Mouse (Mus musculus): Measurements from ENCODE around the gene 3110082I17Rik.
A peak's percentile ranks its signal among the peaks of the same experiment; 100 is the strongest.

The 3110082I17Rik gene

DNA sequence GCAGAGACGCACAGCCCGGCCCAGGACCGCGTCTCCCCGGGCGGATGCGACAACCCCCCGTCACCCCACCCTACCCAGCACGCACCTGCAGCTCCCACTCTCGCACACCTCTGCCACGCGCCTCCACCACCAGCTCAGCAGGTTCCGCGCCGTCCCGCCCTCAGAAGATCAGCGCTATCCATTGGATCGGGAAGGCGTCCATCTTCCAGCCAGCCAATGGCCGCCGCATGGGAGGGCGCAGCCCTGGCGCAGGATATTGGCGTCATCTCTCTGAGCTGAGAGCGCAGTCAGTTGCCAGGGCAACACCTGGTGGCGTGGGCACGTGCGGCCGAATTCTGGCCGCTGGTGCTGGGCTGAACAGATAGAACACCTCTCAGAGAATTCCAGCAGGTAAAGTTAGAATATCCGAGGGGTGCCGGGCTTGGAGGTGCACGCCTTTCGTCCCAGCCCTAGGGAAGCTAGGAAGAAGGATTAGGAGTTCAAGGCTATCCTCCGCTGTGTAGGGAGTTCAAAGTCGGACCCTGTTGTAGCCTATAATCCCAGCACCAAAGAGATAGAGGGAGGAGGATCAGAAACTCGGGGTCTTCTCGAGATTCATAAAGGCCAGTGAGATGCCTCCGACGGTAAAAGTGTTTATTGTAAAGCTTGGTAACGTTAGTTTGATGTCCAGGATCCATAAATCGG lies at the start of gene 3110082I17Rik:
Gene 3110082I17Rik, minus strand, starts transcription at position 144 of the 684 bp plus-strand sequence.
- DNase-seq (ENCODE audit: low spot score): peak; percentile 99

DNA sequence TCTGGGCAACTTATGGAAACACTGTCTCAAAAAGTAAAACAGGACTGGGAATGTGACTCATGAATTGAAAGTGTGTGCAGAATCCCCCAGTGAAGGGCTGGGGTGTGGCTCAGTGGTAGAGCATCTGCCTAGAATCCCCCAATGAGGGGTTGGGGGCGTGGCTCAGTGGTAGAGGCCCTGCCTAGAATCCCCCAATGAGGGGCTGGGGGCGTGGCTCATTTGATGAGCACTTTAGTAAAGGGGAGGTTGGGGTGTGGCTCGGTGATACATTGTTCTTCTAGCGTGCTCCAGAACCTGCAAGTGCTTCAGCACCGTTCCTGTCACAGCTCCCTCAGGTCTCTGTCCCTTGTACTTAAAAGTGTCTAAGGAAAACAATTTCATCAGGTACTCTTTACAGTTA lies 45.9 kb upstream of the 3110082I17Rik start:
- peak; percentile 25 for DNase-seq (ENCODE audit: low spot score)

DNA sequence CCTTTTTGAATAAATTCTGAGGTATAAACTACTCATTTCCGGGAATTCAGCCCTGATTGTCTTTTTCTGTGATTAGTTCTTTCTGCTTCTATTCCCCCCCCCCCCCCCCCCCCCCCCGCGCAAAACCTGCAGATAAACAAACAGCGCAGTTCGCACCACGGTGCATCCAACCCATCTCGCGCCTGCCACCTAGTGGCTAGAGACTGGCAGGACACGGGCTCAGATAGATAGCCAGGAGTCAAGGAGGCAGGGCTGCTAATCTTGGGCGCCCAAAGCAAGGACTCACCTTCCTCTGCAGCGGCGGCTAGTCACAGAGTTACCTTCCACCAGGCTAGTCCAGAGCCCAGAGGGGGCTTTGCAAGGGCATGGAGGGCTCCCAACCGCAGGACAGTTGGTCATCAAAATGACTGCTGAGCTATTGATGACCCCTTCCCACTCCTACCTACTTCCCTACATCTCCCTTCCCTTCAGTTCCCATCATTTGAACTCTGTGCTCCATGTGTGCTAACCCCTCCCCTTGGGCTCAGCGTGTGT lies 44.8 kb upstream of the 3110082I17Rik start:
- peak; percentile 89 for DNase-seq (ENCODE audit: low spot score)

DNA sequence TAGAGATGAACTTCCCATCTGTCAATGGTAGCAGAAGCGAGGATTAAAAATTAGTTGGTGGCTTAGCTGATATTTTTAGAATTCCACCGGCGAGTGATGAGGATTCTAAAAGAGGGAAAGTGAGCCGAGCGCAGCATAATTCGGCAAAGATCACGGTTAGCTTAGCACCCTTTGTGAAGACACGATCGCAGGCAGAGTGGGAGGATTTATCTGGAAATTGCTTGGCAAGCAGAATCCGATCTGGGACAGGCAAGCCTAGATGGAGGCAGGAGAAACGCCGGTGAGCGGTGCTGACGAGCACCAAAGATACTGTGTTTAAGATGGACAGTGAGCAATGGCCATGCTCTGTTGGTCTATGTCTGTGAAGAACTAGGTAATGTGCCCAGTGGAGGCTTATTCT lies 42.0 kb upstream of the 3110082I17Rik start:
- no peak for DNase-seq (ENCODE audit: low spot score)

DNA sequence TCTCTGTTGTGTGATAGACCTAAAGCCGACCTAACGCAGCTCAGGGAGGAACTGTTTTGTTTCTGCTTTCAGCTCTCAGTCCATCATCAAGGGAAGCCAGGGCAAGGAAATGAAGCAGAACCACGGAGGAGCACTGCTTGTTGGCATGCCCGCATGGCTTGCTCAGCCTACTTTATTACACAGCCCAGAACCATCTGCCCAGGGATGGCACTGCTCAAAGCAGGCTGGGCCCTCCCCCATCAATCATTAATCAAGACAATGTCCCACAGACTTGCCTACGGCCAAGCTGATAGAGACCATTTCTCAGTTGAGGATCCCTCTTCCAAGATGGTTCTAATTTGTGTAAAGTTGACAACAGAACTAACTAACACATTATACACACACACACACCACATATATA lies 38.5 kb upstream of the 3110082I17Rik start:
- no peak for DNase-seq (ENCODE audit: low spot score)

DNA sequence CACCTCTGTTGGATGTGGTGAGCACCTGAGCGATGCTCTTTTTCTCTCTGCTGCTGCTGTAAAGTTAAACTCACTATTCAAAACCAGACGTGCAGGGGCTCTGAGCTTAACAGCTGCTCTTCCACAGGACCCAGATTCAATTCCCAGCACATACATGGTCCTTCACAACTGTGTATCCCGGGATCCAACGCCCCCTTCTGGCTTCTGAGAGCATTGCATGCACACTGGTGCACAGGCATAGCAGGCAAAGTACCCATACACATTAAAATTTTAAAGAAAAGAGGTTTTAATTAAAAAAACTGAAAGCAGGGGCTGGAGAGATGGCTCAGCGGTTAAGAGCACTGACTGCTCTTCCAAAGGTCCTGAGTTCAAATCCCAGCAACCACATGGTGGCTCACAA lies 36.6 kb upstream of the 3110082I17Rik start:
- DNase-seq (ENCODE audit: low spot score): no peak

DNA sequence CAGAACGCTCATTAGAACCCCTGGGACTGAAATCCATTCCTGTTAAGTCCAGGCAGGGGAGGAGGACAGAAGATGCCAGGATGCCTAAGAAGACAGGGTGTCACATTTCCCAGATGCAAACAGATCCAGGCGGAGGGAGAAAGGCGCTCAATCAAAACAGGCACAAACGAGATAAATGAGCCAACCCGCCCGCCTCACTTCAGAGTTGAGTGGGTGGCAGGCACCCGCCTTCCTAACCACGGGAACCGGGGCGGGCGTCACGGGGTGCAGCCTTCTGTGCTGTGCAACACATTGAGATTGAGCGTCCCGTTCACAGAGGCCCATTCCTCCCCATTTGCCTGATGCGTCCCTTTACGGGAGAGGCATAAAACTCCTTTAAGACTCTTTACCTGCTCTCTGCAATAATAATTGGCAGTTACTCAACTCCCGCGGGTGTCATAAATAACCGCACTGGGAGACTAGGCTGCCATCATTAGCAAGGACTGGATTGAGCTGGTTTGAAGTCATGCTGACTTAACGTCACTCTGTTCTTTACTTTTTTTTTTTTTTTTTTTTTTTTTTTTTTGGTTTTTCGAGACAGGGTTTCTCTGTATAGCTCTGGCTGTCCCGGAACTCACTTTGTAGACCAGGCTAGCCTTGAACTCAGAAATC lies 34.8 kb upstream of the 3110082I17Rik start:
- no peak for DNase-seq (ENCODE audit: low spot score)

DNA sequence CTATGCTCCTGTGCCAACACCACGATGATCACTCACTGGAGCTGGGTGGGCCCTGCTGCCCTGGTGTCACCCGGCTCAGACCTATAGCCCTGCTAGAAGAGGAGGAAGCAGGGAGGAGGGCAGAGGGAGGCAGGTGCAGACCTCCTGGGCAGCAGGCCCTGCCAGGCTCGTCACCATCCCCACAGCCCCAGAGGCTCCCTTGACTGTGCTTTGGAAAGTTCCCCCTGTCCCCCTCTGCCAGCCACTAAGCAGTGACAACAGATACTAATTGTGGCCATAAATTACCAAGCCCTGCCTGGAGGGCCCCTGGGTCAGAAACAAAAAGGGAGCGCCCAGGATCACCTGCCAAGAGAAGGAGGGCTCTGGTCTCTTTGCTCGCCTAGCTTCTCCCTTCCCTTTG lies 33.4 kb upstream of the 3110082I17Rik start:
- DNase-seq (ENCODE audit: low spot score): no peak

DNA sequence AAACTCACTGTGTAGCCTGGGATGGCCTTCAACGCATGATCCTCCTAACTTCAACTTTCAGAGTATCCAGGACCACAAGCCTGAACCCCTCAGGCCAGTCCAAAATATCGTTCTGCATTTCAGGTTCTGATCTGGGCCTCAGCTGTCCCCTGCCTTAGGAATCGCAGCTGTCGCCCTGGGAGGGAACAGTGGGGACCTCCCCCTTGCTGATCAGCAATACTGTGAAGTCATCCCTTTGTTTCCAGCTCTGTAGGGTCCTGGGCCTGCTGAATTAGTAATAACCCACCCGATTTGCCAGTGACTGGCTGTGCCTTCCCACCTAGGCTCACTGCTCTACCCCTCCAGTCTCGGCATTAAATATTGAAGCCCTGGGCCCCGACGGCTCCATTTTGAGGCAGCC lies 31.0 kb upstream of the 3110082I17Rik start:
- DNase-seq (ENCODE audit: low spot score): peak; percentile 22

DNA sequence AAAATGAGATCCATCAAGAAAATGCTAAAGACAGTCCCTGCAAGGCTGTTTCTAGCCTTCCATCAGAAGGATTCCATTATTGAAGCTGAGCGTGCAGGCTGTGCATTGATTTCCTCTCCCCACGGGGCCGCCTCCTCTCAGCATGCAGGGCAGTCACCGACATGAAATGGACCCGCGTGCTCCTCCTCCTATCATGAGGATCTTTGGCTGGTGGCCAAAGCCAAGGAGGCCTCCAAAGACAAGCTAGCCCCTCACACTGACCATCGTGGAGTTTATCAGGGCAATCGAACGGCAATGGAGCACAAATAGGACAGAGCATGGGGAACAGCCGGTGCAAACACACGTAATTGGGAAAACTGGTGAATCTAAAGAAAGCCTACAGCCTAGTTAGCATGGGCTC lies 29.8 kb upstream of the 3110082I17Rik start:
- DNase-seq (ENCODE audit: low spot score): no peak

DNA sequence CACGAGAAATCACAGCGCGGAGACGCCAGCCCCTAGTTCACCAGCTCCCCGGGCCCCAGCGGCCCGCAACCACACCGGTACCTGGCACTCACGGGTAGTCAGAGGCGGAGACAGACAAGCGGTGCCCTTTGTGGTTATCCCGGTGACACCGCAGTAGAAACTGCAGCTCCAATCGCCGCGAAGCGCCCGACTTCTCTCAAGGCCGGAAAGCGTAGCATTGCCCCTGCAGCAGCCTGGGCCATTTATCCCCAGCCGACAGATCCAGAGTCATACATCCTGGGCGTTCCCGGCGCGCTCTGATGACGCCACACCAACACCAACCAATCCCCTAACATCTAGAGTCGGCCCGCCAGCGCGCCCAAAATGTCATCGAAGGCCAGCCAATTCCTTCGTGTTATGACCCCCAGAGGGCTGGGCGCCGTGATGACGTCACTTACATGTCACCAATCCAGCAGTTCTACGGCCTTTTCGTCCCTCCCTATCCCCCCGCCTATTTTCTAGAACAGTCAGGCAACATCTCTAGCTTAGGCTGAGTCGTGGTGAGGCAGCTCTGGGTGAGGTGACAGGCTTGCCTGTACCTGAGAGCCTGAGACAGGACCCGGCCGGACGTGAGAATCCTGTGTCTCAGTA lies 24.0 kb upstream of the 3110082I17Rik start, which contains the start of gene Zfand2a:
Gene Zfand2a, minus strand, starts transcription at position 365 of the 630 bp plus-strand sequence.
- peak; percentile 100 for DNase-seq (ENCODE audit: low spot score)

DNA sequence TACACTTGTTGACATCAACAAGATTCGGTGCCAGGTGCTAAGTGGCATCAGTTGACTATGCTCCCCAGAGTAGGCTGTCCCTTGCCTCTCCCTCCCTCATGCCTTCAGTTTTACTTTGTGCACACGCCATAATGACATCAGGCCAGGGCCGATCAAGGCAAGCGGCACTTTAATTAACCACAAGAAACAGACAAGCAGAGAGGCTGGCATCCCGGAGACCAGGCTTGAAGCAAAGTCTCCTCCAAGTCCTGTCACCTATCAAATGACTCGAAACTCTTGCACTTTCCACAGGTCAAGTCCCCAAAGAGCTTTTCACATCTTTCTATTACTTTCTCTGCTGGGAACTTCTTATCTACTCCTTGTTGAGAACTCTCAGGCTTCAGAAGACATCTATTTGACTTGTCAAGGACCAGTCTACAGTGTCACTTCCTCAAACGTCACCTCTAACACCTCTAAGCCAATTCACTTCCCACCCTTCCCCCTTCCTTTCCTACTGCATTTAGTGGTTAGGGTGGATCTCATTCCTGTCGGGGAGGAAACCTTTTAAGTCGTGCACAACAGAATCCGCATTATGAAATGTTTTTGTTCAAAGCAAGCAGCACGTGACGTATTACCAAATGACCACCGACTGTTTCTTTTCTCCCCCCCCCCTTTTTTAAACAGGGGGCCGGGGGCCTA lies 23.0 kb upstream of the 3110082I17Rik start:
- no peak for DNase-seq (ENCODE audit: low spot score)

DNA sequence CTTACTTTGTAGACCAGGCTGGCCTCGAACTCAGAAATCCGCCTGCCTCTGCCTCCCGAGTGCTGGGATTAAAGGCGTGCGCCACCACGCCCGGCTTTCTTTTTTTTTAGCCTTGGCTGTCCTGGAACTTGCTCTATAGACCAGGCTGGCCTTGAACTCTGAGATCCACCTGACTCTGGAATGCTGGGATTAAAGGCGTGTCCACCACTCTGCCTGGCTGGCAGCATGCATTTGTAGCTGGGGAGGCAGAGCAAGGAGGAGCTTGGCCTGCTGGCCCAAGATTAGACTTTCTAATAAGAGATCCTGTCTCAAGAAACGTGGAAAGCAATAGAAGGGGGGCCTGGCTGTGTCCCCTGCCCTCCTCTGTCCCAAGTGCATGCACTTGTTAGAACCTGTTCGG lies 20.1 kb upstream of the 3110082I17Rik start:
- no peak for DNase-seq (ENCODE audit: low spot score)

DNA sequence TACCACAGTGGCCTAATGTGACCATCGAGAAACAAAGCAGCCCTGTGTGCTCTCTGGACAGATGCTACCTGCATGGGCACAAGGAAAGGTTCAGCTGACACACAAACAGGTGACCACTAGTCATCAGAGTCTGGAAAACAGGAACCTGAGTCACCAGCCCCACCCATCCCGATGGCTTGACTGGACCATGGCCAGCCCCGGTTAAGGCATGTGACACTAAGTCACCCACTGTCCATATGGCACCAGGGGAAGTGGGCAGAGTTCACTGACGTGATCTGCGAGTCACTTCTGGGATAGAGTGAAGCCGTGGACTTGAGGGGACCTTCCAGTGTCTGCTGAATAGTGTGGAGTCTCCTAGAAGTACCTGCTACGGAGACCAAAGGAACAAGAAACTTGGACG lies 18.8 kb upstream of the 3110082I17Rik start:
- DNase-seq (ENCODE audit: low spot score): no peak

DNA sequence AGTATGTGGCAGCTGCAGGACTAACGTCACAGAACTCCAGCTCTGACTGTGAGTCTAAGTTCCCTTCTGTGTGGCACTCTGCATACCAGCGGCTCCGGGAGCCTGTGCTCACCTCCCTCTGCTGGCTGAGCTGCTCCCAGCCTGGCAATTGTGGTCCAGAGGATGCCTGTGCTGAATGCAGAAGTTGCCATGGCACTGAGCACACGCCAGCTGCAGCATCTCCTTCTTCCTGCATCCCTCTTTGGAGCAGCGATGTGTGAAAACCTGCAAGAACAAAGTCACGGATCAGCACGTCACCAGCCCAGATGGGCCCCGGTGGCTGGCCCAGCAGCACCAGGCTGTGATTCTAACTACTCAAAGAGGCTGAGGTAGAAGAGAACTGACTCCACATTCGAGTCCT lies 14.4 kb upstream of the 3110082I17Rik start:
- no peak for DNase-seq (ENCODE audit: low spot score)

DNA sequence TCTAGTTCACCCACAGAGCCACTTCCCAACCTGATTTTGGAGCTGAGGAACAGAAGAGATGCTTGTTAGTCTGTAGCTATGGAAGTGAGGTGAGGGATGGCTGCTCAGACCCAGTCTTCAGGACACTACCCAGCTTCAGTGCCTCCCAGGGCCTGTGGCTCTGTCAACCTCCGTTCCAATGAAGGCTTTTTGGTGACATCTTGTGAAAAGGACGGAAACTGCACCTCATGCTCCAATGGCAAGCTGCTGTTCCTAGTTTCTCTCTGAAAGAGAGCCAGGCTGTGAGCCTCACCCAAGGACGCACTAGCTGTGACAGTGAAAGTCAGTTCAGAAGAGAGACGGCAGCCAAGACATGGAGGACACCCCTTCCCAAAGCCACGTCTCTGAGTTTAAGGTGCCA lies 7.7 kb upstream of the 3110082I17Rik start:
- DNase-seq (ENCODE audit: low spot score): peak; percentile 50

DNA sequence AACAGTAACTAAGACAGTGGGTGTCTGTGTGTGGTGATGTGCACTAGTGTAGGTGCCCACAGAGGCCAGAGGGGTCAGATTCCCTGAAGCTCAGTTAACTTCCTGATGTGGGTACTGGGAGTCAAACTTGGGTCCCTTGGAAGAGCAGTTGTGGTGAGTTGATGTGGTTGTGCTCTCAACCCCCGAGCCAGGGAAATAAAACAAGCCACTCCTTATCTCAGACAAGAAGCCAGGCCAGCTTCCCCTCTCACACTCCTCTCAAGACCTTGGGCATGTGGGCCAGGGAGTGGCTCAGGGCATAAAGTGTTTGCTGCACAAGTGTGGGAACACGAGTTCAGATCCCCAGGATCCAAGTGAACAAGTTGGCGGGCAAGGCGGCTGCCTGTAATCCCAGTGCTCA lies 6.5 kb upstream of the 3110082I17Rik start:
- DNase-seq (ENCODE audit: low spot score): no peak

DNA sequence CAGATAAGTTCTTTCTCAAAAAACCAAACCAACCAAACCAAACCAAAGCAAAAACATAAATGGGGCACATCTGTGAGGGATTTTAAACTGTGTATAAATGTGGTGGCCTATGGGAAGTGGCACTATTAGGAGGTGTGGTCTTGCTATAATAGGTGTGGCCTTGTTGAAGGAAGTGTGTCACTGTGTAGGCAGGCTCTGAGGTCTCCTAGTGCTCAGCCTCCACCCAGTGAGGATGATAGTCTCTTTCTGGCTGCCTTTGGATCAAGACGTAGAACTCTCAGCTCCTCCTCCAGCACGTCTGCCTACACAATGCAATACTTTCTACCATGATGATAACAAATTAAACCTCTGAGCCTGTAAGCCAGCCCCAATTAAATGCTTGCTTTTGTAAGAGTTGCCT lies 6.0 kb upstream of the 3110082I17Rik start:
- no peak for DNase-seq (ENCODE audit: low spot score)

DNA sequence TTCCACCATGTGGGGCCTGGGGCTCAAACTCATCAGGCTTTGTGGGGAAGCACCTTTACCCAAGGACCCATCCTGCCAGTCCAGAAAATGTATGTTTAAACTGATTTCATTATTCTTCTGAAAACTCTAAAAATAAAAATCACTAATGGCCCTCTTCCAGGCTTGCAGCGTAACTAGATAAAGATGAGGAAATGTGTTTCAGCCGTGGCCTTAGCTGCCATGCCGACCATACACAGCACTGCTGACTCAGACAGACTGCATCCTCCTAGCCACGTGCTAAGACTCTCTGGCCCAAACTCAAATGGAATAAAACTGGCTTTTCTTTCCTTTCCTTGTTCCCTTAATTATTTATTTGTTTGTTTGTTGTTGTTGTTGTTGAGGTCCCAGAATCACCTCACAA lies 4.5 kb upstream of the 3110082I17Rik start:
- DNase-seq (ENCODE audit: low spot score): no peak

DNA sequence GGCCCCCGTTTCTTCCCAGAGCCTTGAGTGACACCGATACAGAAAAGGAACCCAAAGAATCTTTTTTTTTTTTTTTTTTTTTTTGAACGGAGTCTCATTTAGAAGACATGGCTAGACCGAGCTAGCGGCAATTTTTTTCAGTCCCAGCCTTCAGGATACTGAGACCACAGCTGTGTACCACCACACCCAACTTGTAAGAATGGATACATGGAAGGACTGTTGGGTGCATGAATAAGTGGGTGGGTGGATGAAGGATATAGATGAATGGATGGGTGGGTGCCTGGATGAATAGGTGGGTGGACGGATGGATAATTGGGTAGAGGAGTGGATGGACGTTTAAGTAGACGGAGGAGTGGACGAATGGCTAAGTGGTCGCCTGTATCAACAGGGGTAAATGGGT lies 389 bp downstream of the 3110082I17Rik start:
- DNase-seq (ENCODE audit: low spot score): peak; percentile 5

DNA sequence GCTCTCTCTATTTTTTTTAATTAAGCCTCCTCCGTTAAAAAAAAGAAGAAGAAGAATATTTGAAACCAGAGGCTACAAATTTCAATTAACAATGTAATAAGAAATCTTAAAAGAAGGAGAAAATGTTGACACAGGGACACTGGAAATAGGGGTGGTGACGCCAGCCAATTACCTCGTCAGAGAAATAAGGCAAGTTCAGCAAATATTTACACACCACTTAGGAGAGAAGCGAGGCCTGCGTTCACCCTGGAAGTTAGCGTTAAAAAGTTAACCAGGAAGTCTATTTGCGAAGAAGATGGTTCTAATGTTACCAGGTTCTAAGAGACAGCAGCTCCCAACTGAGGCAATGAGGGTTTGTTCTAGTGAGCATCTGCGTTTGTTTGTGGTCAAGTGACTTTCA lies 3.1 kb downstream of the 3110082I17Rik start:
- DNase-seq (ENCODE audit: low spot score): no peak

DNA sequence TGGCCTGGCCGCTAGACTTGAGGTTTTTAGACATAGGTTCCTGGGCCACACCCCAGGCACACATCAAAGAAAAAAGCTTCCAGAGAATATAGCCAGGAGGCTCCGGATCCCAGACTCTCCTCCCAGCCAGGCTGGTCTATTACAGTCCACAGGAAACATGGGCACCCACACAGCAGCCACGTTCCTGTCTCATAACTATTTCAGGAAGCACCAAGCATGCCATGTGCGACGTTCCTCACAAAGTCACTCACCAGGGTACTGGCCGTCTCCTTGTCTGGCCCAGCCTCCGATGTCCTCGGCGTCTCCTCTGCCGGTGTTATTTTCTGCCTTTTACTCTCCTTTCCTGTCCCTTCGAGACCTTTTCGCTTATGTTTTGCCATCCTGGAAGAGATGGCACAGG lies 5.2 kb downstream of the 3110082I17Rik start:
- no peak for DNase-seq (ENCODE audit: low spot score)

DNA sequence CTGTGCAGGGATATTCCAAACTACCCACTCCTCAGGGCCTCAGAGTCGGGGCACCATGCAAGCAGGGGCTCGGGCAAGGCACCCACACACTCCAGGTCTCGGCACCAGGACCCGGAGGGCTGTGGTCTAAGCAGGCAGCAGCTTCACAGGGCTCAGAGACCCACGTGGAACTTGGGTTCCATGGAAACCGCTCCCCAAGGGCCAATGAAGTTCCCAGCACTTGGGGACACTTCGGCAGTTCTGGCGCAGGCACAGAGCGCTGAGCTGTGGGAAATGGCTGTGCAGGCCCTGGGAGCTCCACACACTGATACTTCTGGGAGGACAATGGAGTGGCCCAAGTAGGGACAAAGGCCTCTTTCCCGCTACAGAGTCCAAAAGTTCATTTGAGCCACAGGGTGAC lies 7.3 kb downstream of the 3110082I17Rik start:
- DNase-seq (ENCODE audit: low spot score): no peak

Measured in retina, embryonic 14.5 days (tissue).